18 mouse cellular contexts compared by ENCODE assay signal in genomic region chr4:131534831-131535230, GRCm38 (mm10).
DNase-seq lines count a peak whose midpoint lies in the region; ATAC-seq lines count a peak whose summit lies in the region.
"Had no signal": no experiment of that assay in that cellular context is flagged by ENCODE, and none has a peak within 500 bp of the region (broad histone marks: within the 10 kb centered on the region; RNA-seq: fewer than 3 reads in every experiment).

No protein-coding gene starts in this region.

- H3K9me3 ChIP-seq in kidney, embryonic 14.5 days (ENCODE audit: control insufficient read depth, low read length), result no peaks in the 10 kb centered on the region
- H3K9me3 ChIP-seq: forebrain, embryonic 12.5 days; hindbrain, embryonic 13.5 days; limb, embryonic 15.5 days; liver, embryonic 15.5 days; midbrain, embryonic 12.5 days; neural tube, embryonic 13.5 days had no signal

- H3K4me3 ChIP-seq in kidney, embryonic 14.5 days (ENCODE audit: low read length), result no peak overlapping the region
- H3K4me3 ChIP-seq: forebrain, embryonic 12.5 days; hindbrain, embryonic 13.5 days; limb, embryonic 15.5 days; liver, embryonic 15.5 days; midbrain, embryonic 12.5 days; neural tube, embryonic 13.5 days had no signal

- WGBS in kidney, embryonic 14.5 days, result 80% methylated on average over 6 of the region's 6 CpGs

- H3K4me1 ChIP-seq in kidney, embryonic 14.5 days (ENCODE audit: control insufficient read depth, insufficient read depth, low read length), result no peaks in the 10 kb centered on the region
- H3K4me1 ChIP-seq: limb, embryonic 15.5 days; liver, embryonic 15.5 days; neural tube, embryonic 13.5 days had no signal

- DNase-seq in kidney, adult 9 months, result peak; percentile 7
- DNase-seq in cerebellum, adult 11 months, result peak; percentile 15
- peak; percentile 20 for DNase-seq in cerebellum, adult 8-10 months
- DNase-seq in skeletal muscle tissue, adult 2 months (ENCODE audit: low read depth, low spot score), result peak; percentile 3
- DNase-seq in layer of hippocampus, postnatal 10 days (ENCODE audit: low spot score in 2 of 2), result no peak
- DNase-seq: adrenal gland, adult 2 months; heart, postnatal 10 days; layer of hippocampus, postnatal 36 days had no signal

- no peak overlapping the region for H3K9ac ChIP-seq in kidney, embryonic 14.5 days (ENCODE audit: low read depth, low read length)
- H3K9ac ChIP-seq: forebrain, embryonic 12.5 days; hindbrain, embryonic 13.5 days; limb, embryonic 15.5 days; liver, embryonic 15.5 days; midbrain, embryonic 12.5 days; neural tube, embryonic 13.5 days had no signal

- H3K27me3 ChIP-seq in kidney, embryonic 14.5 days (ENCODE audit: control insufficient read depth, insufficient read depth, low read length), result no peaks in the 10 kb centered on the region
- H3K27me3 ChIP-seq: hindbrain, embryonic 13.5 days; limb, embryonic 15.5 days; liver, embryonic 15.5 days; midbrain, embryonic 12.5 days; neural tube, embryonic 13.5 days had no signal

- no peak overlapping the region for H3K4me2 ChIP-seq in kidney, embryonic 14.5 days (replicated peaks; ENCODE audit: low read depth, low read length)
- H3K4me2 ChIP-seq: forebrain, embryonic 12.5 days; heart, embryonic 11.5 days; hindbrain, embryonic 13.5 days; limb, embryonic 15.5 days; liver, embryonic 15.5 days; midbrain, embryonic 12.5 days; neural tube, embryonic 13.5 days had no signal

- no peak for ATAC-seq in kidney, embryonic 14.5 days (ENCODE audit: low FRiP score, low TSS enrichment)
- ATAC-seq in activated CD4-positive, CD25-positive, alpha-beta regulatory T cell, adult 4 months, result no peak

- H3K36me3 ChIP-seq in kidney, embryonic 14.5 days (ENCODE audit: control insufficient read depth, insufficient read depth, low read length), result no peaks in the 10 kb centered on the region
- H3K36me3 ChIP-seq: forebrain, embryonic 12.5 days; hindbrain, embryonic 13.5 days; limb, embryonic 15.5 days; liver, embryonic 15.5 days; midbrain, embryonic 12.5 days; neural tube, embryonic 13.5 days had no signal

- H3K27ac ChIP-seq in kidney, embryonic 14.5 days (ENCODE audit: low read depth, low read length), result no peak overlapping the region
- H3K27ac ChIP-seq: forebrain, embryonic 12.5 days; hindbrain, embryonic 13.5 days; kidney, postnatal 0 days; limb, embryonic 15.5 days; liver, embryonic 15.5 days; midbrain, embryonic 12.5 days; neural tube, embryonic 13.5 days had no signal

Comparison
In these comparisons a context has a peak if more than half of its experiments do, and no peak if none do; other contexts are left out.
1. DNase-seq: peak in kidney, adult 9 months (single experiment), cerebellum, adult 11 months (single experiment), cerebellum, adult 8-10 months (single experiment) and skeletal muscle tissue, adult 2 months (single experiment); none in layer of hippocampus, postnatal 10 days (0 of 2).